Mouse (Mus musculus): Measurements from ENCODE around the gene Phkg2. TPM values are rescaled to one million over a fixed set of nuclear protein-coding genes. Genes with fewer than 3 reads are reported as not detected.

Phkg2 gene
- 23.3 and 43.2 TPM in 2 replicates for polyA plus RNA-seq (2012; rRNA removed)

- no peak for TF ChIP-seq CTCF (IDR thresholded peaks at IDR 0.05; ENCODE audit: extremely low read depth, insufficient read length, insufficient replicate concordance, low read depth, low read length)
- TF ChIP-seq POLR2A (IDR thresholded peaks at IDR 0.05; ENCODE audit: low read depth, low read length) = peak; percentile 60; the same call in 1 of the 2 replicates
- H3K4me3 ChIP-seq (ENCODE audit: low read depth, low read length) = peak within 1 kb of the TSS; percentile 85
- H3K27me3 ChIP-seq (ENCODE audit: control insufficient read depth, insufficient read depth, low read length) = no peaks in the 10 kb centered on the region
- peaks cover 5% of the 10 kb centered on the region; the same call in 1 of the 2 replicates for H3K4me1 ChIP-seq (ENCODE audit: control insufficient read depth, insufficient read depth, insufficient read length, low read length)
- H3K36me3 ChIP-seq (ENCODE audit: control insufficient read depth, insufficient read depth, low read length) = peaks cover 16% of the 10 kb centered on the region
- peak within 1 kb of the TSS; percentile 57 for H3K27ac ChIP-seq (ENCODE audit: insufficient read depth, low read depth, low read length)
- WGBS = 1% methylated on average over 17 of the region's 17 CpGs
Measured at GRCm38 (mm10) chr7:127572895-127573471, at the start of gene Phkg2. Gene Phkg2, plus strand, starts transcription at chr7:127573340.

GRCm38 (mm10) chr7:127541671-127542070 lies 31.5 kb upstream of the Phkg2 start:
- Histone ChIP-seq H3K4me1 (ENCODE audit: control insufficient read depth, insufficient read depth, insufficient read length, low read length) (no peaks in the 10 kb centered on the region), H3K4me3 (ENCODE audit: low read depth, low read length) (no peak overlapping the region), H3K36me3 (ENCODE audit: control insufficient read depth, insufficient read depth, low read length) (peaks cover 77% of the 10 kb centered on the region), H3K27ac (ENCODE audit: insufficient read depth, low read depth, low read length) (no peak overlapping the region), H3K27me3 (ENCODE audit: control insufficient read depth, insufficient read depth, low read length) (no peaks in the 10 kb centered on the region)
- WGBS = 96% methylated on average over 3 of the region's 3 CpGs
- no peak for TF ChIP-seq CTCF (IDR thresholded peaks at IDR 0.05; ENCODE audit: extremely low read depth, insufficient read length, insufficient replicate concordance, low read depth, low read length)
- no peak for TF ChIP-seq POLR2A (IDR thresholded peaks at IDR 0.05; ENCODE audit: low read depth, low read length)

GRCm38 (mm10) chr7:127549116-127549835 lies 23.9 kb upstream of the Phkg2 start:
- H3K4me3 ChIP-seq (ENCODE audit: low read depth, low read length) = no peak overlapping the region
- no peaks in the 10 kb centered on the region for H3K27me3 ChIP-seq (ENCODE audit: control insufficient read depth, insufficient read depth, low read length)
- H3K4me1 ChIP-seq (ENCODE audit: control insufficient read depth, insufficient read depth, insufficient read length, low read length) = no peaks in the 10 kb centered on the region
- peaks cover 60% of the 10 kb centered on the region for H3K36me3 ChIP-seq (ENCODE audit: control insufficient read depth, insufficient read depth, low read length)
- TF ChIP-seq POLR2A (IDR thresholded peaks at IDR 0.05; ENCODE audit: low read depth, low read length) (no peak), CTCF (IDR thresholded peaks at IDR 0.05; ENCODE audit: extremely low read depth, insufficient read length, insufficient replicate concordance, low read depth, low read length) (no peak)
- WGBS = 71% methylated on average over 15 of the region's 15 CpGs
- no peak overlapping the region for H3K27ac ChIP-seq (ENCODE audit: insufficient read depth, low read depth, low read length)

GRCm38 (mm10) chr7:127551558-127551957 lies 21.6 kb upstream of the Phkg2 start:
- no peaks in the 10 kb centered on the region for H3K27me3 ChIP-seq (ENCODE audit: control insufficient read depth, insufficient read depth, low read length)
- 84% methylated on average over 8 of the region's 8 CpGs for WGBS
- no peak for TF ChIP-seq POLR2A (IDR thresholded peaks at IDR 0.05; ENCODE audit: low read depth, low read length)
- TF ChIP-seq CTCF (IDR thresholded peaks at IDR 0.05; ENCODE audit: extremely low read depth, insufficient read length, insufficient replicate concordance, low read depth, low read length) = no peak
- H3K4me3 ChIP-seq (ENCODE audit: low read depth, low read length) = no peak overlapping the region
- peaks cover 66% of the 10 kb centered on the region for H3K36me3 ChIP-seq (ENCODE audit: control insufficient read depth, insufficient read depth, low read length)
- H3K27ac ChIP-seq (ENCODE audit: insufficient read depth, low read depth, low read length) = no peak overlapping the region
- no peaks in the 10 kb centered on the region for H3K4me1 ChIP-seq (ENCODE audit: control insufficient read depth, insufficient read depth, insufficient read length, low read length)

- no peak overlapping the region for H3K4me3 ChIP-seq (ENCODE audit: low read depth, low read length)
- 93% methylated on average over 11 of the region's 11 CpGs for WGBS
- H3K27ac ChIP-seq (ENCODE audit: insufficient read depth, low read depth, low read length) = no peak overlapping the region
- H3K27me3 ChIP-seq (ENCODE audit: control insufficient read depth, insufficient read depth, low read length) = no peaks in the 10 kb centered on the region
- TF ChIP-seq POLR2A (IDR thresholded peaks at IDR 0.05; ENCODE audit: low read depth, low read length) (no peak), CTCF (IDR thresholded peaks at IDR 0.05; ENCODE audit: extremely low read depth, insufficient read length, insufficient replicate concordance, low read depth, low read length) (no peak)
- H3K36me3 ChIP-seq (ENCODE audit: control insufficient read depth, insufficient read depth, low read length) = peaks cover 55% of the 10 kb centered on the region
- H3K4me1 ChIP-seq (ENCODE audit: control insufficient read depth, insufficient read depth, insufficient read length, low read length) = no peaks in the 10 kb centered on the region
Measured at GRCm38 (mm10) chr7:127560580-127560979, 12.6 kb upstream of the Phkg2 start.

GRCm38 (mm10) chr7:127561340-127561858 lies 11.7 kb upstream of the Phkg2 start, which contains the start of gene Tmem265:
Gene Tmem265, plus strand, starts transcription at chr7:127561390.
- TF ChIP-seq CTCF (IDR thresholded peaks at IDR 0.05; ENCODE audit: extremely low read depth, insufficient read length, insufficient replicate concordance, low read depth, low read length) (no peak), POLR2A (IDR thresholded peaks at IDR 0.05; ENCODE audit: low read depth, low read length) (no peak)
- 75% methylated on average over 5 of the region's 5 CpGs for WGBS
- Histone ChIP-seq H3K27me3 (ENCODE audit: control insufficient read depth, insufficient read depth, low read length) (no peaks in the 10 kb centered on the region), H3K4me1 (ENCODE audit: control insufficient read depth, insufficient read depth, insufficient read length, low read length) (no peaks in the 10 kb centered on the region), H3K27ac (ENCODE audit: insufficient read depth, low read depth, low read length) (no peak within 1 kb of the TSS), H3K36me3 (ENCODE audit: control insufficient read depth, insufficient read depth, low read length) (peaks cover 54% of the 10 kb centered on the region), H3K4me3 (ENCODE audit: low read depth, low read length) (no peak within 1 kb of the TSS)

Measured in small intestine, adult 2 months (tissue).